Mouse (Mus musculus) c-Kit-positive CD71-negative TER-119-negative erythroid progenitor cells, embryonic 14.5 days (primary cell): Measurements from ENCODE around the gene Pigs.
A peak's percentile ranks its signal among the peaks of the same experiment; 100 is the strongest.

Experiments used
- DNase-seq: peaks from one replicate; pipeline ENCODE4 v3.0.0-alpha.2; 2013; ENCODE audit warnings: low read depth

The Pigs gene

GRCm38 (mm10) chr11:78337040-78337439 lies 8.8 kb downstream of the Pigs start:
- no peak for DNase-seq

DNA sequence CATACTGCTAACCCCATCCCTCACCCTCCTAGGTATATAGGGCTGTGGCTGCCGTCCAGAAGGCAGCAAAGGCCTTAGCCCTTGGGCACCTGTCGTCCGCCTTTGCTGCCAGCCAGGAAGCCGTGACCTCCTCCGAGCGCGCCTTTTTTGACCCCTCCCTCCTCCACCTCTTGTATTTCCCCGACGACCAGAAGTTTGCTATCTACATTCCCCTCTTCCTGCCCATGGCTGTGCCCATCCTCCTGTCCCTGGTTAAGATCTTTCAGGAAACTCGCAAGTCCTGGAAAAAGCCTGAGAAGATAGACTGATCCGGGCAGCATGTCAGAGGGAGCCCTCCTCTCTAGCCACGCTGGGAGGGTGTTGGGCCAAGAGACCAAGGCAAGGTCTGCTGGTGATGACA lies 13.5 kb downstream of the Pigs start:
- DNase-seq = no peak

- no peak for DNase-seq
Measured at GRCm38 (mm10) chr11:78343381-78344327, 15.4 kb downstream of the Pigs start, which contains the start of gene Unc119. Unc119 (plus strand) TSS chr11:78343482.

GRCm38 (mm10) chr11:78344328-78344889 lies 16.2 kb downstream of the Pigs start:
- DNase-seq = no peak

DNA sequence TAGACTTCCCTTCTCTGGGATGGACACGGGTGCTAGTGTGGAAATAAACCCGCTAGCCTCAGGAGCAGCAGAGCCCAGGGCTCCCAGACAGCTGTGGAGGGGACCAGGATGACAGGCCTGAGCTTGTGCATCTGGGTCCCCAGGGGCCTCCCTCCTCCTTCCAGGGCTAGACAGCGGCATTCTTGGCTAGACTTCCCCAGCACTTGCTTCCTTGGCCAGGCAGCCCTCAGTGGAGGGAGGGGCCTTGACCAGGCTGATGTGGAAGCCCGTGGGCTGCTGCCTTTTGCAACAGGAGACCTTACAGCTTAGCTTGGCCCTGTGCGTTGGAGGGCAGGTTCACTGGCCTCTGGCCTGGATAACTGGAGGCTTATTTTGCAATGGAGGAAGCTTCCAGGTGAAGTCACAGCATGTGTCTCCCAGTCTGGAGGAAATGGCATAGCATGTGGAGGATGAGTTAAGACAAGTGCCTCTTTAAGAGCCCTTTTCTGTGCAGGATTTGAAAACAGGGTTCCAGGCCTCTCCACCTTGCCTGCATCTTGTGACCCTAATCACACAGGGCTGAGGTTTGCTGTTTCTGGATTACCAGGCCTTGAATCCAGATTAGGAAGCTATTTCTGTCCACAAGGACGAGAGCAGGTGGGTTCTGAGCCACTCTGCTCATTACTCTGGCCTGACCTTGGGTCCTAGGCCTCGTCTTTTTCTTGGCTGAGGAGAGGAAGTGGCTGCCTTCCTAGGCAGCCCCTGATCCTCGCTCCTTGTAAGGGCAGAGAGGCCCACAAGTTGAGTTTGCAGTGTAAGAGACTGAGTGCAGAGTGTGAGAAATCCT lies 16.9 kb downstream of the Pigs start:
- no peak for DNase-seq

- no peak for DNase-seq
Measured at GRCm38 (mm10) chr11:78345801-78346200, 17.6 kb downstream of the Pigs start.

DNA sequence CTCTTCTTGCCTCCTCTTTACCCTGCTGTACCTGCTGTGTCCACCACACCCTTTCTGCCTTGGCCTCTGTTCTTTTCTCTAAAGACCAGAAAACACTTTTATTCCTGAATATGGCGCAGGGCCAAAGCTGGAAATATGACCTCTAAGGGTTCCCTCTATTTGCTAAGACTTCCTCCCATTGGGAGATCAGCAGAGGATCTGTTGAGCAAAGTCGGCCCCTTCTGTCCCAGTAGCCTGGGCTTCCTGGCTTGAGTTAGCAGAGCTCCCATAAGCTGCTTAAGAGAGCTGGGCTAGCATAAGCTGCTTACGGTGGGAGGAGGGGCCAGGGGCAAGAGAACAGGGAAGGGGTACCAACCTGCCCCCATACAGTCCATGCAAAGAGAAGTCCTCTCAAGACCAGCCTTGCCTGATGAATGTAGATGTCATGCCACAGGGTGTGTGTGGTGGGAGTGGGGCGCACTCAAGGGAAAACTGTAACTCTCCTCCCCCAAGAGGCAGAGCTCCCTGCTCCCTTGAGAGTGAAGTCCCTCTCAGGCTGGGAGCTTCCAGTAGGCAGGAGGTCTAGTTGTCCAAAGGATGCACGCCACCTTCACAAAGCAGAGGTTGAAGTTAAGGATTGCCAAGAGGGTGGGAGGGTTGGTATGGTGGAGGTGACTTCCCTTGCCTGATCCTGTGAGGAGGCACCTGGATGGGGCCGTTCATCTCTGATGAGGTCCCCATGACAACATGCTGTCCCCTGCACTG lies 18.3 kb downstream of the Pigs start:
- no peak for DNase-seq

DNA sequence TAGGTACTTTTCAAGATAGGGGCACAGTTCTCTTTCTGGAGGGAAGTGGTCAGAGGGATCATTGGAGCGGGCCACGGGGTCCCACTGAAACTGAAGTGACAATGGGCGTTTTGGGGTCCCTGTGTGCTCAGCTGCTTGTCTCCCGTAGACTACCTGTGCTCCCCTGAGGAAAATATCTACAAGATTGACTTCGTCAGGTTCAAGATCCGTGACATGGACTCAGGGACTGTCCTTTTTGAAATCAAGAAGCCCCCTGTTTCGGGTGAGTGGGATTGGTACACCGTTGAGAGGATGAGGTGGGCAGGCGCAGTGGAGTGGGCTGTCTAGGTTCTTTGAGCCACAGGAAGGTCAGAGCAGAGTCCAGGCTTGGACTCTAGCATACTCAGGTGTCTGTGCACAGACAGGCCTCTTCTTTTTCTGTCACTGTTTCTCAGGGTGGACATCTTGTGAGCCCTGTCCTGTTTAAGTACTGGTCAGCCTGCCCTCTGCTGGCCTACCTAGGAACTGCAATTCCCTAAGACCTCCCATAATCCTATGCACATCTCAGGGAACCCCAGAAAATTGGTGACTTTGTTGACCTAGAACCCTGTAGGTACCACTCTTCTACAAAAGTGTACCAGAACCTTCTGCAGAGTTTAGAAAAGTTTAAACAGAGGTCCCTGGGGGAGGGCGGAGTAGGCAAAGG lies 19.0 kb downstream of the Pigs start:
- no peak for DNase-seq

GRCm38 (mm10) chr11:78347908-78348307 lies 19.7 kb downstream of the Pigs start:
- DNase-seq = no peak

- no peak for DNase-seq
Measured at GRCm38 (mm10) chr11:78348474-78348873, 20.3 kb downstream of the Pigs start.

GRCm38 (mm10) chr11:78349441-78350358 lies 21.5 kb downstream of the Pigs start:
- DNase-seq = no peak

DNA sequence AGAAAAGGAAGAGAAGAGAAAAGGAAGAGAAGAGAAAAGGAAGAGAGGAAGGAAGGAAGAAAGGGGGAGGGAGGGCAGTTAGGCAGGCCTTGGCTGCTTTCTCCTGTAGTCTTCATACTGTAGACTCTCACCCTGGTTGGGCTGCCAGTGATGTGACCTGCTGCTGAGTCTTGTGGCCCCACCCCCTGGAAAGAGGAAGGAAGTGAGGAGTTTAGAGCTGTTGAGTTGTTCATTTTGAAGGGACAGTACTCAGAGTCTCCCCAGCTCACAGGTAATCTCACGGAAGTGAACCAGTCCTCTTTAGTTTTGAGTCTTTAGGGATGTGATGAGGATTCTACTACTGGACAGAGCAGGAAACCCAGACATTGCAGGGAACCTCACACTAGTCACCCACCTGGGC lies 24.9 kb downstream of the Pigs start:
- DNase-seq = no peak

DNA sequence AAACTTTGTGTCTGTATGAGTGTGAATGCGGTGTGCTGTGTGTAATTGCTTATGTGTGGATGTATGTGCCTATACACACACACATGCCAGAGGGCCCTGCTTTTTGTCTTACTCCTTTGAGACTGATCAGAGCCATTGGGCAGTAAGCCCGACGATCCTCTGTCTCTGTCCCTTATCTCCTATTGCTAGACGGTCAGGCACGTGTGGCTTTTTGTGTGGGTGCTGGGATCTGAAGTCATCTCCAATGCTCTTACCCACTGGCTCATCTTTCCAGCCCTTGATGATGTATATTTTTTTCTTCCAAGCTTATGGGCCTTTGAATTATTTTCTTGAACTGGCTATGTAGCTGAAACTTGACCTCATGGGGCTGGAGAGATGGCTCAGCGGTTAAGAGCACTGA lies 26.7 kb downstream of the Pigs start:
- DNase-seq = no peak

- peak; percentile 60 for DNase-seq
Measured at GRCm38 (mm10) chr11:78355471-78356238, 27.4 kb downstream of the Pigs start.

DNA sequence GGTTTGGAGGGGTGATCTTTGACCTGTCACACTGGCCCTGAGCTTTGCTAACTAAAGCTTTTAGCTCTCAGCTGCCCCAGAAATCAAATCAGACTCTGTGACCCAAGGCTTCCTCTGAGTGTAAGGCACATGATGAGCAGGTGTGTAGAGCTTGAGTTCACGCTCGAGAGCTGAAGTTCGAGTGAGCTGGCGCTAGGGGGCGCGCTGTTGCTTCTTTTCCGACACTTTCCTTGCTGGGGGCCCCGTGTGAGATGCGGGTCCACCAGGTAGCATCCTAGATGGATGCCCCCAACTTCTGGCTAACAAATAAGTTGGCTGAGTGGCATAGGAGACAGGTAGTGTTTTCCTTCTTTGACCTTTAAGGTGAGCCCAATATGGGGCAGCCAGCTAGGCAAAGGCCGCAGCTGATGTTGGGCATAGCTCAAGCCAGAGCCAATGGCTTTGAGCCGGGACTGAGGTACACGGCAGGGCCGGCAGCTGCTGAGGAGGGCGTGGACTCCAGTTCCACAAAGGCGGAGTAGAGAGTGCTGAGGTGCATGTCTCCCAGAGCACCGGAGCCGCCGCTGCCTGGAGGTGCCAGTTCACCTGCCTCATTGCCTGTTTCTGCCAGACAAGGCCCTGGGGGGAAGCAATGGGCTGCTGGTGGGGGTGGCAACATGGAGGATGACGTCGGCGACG lies 30.3 kb downstream of the Pigs start:
- peak; percentile 58 for DNase-seq

DNA sequence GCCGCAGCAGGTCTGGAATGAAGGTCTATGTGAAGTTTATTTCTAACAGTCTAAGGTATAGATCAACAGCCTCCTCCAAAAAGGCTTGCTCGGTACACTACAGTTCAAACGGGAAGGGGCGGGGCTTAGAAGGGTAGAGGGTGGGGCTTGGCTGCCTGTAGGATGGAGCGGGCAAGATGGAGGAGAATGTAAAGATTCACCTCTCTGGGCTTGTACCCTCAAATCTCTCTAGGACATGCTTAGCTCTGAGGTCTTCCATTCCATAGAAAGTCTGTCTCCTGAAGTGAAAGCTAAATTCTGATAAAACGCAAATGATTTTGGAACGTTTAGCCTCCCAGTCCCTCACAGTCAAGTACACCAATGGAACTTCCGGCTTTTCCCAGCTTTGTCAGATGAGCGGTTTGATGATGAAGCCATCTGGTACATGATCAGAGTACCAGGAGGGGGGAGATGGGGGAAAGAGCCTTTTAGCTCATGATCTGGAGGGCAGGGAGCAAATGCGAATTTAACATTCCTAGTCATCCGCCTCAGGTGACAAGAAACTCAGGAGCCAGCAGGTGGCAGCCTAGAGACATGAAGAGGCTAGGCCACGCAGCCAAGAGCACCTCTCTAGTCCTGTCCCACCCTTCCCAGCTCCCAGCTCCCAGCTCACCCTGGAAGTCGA lies 32.0 kb downstream of the Pigs start:
- DNase-seq = peak; percentile 78

- DNase-seq = no peak
Measured at GRCm38 (mm10) chr11:78360789-78361131, 32.5 kb downstream of the Pigs start.

GRCm38 (mm10) chr11:78363309-78364007 lies 35.2 kb downstream of the Pigs start:
- no peak for DNase-seq
